Mouse (Mus musculus): Measurements from ENCODE around the gene Kirrel3.

The Kirrel3 gene

DNA sequence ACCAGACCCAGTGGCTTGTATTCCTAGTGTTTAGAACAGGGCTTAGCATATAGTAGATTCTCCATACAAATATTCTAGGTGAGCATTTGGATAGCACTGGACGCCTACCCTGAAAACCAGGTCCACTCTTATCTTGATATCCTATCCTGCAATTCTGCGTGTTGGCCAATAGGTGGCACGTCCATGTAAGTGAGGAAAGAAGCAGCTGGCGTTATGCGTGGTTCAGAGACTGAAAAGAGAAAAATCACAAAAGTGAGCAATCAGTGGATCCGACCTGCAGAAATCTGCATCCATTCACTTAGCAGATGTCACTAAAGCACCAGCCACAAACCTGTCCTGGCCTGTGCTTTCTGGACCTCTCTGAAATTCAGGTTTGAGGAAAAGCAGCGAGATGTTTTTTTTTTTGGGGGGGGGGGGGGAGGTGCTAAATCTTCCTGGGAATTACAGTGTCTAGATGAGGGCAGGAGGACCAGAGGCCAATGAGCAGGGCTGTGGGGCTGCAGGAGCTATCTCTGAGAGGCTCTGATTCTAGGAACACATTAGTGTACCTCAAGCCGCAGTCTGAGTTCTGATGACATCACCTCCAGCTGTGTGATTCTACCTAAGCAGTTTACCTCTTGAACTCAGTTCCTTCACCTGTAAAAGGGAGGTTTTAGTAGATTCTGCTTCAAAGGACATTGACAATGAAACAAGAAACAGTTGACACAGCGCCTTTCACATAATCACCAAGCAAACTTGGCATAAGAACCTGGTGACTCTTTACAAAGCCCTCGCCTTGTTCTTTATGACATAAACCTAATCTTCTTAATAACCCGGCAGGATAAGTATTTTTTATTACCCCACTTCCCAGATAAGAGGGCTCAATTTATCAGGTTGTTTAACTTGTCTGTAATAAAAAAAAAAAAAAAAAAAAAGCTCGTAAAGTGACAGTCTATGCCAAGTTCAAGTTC, 498.1 kb downstream of the Kirrel3 start:
- peak; percentile 19 for DNase-seq (ENCODE audit: low read depth, low spot score)

DNA sequence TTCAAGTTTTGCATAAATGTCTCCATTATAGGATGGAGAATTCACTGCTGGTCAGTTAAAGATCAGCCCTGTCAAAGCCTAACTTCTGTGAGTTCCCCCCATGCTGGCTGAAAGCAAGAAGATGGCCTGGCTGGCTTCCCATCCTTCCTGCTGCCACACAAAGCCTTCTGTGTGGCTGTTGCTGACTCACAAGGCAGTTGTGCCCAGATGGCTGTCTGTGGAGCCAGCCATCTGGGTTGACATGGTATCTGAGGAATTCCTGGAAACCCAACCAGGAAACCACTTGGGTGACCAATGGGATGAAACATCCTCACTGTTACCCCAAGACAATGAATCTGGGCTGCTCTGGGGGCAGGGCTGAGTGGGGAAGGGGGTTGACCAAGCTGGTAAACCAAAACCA, 500.5 kb downstream of the Kirrel3 start:
- no peak for DNase-seq (ENCODE audit: low read depth, low spot score)

DNA sequence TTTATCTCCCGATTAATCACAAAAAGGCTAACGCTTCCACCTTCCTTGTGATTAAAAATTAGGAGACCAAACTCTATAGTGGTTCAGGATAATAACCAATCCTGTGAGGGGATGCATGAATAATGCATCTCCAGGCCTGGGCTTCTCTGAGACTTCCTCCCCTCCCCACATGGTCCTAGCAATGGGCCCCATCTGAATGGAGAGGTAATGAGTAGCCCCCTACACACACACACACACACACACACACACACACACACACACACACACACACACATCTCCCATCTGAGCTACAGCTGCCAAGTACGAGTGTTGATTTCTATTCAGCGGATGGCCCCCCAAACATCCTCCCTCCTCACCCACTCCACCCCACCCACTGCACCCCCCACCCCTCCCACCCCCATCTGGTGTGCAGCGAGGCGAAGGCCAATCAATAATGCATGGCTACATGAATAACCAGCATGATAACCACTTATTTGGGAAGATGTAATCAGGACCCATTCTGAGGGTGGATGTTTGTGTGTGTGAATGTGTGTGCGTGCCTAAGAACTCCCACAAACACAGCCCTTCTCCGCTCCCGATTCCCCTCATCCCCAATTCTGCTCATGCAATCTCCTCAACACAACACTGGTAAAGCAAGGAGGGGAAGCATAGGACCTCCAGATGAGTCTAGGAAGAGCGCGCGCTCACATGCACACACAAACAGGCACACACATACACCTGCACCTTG, 501.9 kb downstream of the Kirrel3 start:
- no peak for DNase-seq (ENCODE audit: low read depth, low spot score)

DNA sequence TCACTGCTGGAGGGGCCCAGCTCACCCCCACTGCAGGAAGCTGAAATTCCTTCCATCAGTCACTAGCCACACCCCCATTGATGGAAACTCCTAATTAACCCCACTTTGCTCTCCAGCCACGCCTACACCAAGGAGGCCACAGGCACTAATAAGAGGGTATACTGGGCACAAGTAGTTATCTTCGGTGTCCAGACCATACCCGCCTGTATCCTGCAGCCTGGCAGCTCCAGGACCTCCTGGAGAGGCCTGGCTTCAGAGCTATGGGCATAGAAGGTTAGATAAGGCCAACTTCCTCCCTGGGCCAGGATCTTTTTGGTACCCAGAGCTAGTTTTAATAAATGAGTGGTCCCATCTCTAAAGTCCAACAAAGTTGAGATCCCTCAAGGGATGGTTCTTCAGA, 503.0 kb downstream of the Kirrel3 start:
- no peak for DNase-seq (ENCODE audit: low read depth, low spot score)

DNA sequence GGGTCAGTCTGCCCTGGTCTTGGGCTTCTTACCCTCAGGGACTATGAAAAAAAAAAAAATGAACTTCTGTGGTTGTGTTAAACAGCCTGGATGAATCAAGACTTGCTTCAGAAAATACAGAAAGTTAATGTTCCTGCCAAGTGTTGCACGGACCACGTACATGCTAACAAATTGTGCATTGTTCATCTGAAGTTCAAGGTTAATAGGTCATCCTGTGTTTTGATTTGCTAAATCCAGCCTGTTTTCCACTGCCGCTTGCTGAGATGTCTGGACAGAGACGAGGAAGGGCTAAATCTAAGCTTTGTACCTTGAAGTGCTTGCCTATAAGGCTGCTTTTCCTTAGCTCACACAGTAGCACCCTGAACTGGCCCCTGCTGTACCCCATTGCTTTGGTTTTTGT, 506.5 kb downstream of the Kirrel3 start:
- no peak for DNase-seq (ENCODE audit: low read depth, low spot score)

DNA sequence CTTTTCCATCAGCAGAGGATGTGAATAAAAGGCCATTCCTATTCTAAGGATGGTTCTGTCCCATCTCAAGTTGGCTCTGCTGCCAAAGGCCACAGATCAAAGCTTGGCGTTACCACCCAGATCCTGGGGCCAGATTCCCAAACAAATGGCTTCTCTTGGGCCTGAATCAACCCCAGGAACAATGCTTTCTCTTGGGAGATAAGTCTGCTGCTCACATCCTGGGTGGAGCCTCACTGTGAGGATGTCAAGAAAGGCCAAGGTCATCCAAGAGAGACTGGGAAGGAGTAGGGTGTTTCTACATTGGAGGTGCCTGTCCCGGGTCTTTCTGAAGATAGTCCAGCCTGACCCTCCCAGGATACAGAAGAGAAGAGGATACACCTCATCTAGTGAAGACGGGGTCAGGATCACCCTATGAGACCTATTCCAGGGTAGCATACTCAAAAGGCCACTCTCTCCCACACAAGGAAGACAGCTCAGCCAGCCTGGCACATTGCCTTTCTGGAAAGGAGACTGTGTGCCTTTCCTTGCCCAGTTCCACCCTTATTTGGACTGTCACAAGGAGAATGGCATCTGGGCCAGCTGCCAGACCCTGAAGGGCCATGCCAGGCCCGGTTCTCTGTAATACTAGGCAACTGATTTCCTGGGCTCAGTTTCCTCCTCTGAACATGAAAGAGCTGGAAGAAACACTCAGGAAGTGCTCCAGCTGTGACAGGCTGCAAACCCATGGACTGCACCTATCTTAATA, 507.9 kb downstream of the Kirrel3 start:
- no peak for DNase-seq (ENCODE audit: low read depth, low spot score)

DNA sequence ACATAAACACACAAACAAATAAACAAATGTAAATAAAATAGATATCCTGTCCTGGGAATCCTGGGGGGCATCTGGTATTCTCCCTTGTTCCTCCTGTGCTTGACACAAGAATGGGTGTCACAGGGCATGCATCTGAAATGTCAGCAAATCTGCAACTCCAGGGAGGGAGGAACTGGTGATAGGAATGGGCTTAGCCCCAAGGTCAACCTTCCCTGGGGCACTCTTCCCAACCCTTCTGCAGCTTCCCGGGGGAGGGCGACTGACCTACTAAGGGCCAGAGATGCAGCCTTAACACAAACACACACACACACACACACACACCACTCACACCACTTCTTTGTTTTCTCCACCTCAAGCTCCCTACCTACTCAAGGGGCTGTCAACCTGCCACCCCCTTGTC, 509.4 kb downstream of the Kirrel3 start:
- DNase-seq (ENCODE audit: low read depth, low spot score): no peak

DNA sequence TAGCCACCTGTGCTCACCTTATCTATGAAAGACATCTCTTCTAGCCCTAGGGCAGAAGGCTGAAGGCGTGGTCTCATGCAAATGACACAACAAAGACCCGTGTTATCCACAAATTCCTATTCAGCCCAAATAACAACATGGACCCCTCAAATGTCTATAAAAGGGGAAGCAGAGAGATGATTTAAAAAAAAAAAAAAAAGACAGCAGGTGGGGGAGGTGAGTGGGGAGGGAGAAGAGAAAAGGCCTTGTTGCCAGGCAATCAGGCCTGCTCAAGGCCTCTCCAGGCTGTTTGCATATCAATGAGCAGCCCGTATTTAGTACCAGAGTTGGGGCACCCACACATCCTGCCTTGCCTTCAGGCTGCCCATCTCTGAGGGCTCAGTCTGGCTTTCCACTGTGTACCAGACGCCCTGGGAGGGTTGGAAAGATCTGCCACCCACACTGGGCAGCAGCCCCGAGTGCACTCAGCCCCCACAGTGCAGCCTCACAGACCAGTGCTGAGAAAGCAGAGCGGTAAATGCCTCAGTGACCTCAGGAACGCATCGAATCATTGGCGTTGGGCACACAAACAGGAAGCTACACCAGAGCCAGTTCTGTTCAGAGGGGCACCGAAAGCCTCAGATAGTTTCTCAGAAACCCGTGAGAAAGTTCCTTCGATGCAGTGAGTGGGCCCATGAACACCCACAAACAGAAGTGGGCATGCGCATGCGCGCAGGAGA, 510.1 kb downstream of the Kirrel3 start:
- no peak for DNase-seq (ENCODE audit: low read depth, low spot score)

DNA sequence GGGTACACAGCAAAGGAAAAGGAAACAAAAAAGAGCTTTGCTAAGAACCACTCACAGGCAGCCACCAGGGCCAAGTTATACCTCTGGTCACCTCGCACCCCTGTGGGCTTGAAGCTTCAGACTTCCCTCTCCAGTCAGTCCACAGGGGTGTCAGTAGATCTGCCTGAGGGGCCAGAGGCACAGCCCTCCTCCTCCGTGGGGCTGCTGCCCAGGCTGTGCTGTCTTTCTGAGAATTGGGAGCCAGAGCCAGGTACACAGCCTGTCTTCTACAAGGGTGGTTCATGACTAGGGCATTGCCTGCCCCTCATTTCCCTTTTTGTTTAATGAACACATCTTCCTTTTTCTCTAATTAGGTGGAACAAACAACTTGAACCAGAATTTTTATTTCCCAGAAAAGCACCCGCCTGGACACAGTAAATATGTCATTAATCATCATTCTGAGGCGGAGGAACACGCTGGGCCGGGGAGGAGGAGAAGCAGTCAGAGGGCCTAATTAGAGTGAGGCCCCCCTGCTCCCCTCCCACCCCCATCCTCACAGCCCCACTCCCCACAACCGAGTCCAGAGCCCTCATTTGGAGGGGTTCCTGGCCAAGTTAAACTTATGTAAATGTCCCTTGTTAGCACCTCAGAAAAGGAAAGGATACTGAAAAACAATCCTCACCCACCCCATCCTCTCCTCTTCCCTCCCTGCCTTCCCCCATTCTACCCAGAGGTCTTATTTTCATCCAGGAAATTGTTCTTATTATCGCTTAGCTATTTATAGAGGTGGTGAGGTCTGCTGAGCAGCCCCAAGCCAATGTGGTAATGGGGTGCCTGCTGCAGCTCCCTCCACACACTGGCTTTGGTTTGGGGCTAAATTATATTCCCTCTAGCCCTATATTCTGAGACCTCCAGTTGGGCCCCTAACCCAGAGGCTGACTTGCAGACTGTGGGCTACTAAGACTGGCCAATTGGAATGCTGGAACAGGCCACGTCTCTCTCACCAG, 512.5 kb downstream of the Kirrel3 start:
- DNase-seq (ENCODE audit: low read depth, low spot score): no peak

DNA sequence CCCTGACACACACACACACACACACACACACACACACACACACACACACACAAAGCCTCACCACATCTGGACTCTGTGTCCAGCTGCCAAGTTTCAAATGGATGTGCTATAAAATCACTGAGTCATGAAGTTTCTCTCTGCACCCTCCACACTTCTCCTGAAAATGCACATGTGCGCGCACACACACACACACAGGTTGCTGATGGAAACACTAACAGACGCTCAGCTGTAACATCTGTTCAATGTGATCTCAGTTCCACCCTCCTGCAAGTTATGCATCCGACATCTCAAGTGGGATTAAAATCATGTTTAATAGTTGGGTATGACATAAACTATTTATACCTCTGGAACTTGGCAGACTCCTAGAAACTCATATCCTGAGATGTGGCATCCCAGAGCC, 518.4 kb downstream of the Kirrel3 start:
- DNase-seq (ENCODE audit: low read depth, low spot score): no peak

DNA sequence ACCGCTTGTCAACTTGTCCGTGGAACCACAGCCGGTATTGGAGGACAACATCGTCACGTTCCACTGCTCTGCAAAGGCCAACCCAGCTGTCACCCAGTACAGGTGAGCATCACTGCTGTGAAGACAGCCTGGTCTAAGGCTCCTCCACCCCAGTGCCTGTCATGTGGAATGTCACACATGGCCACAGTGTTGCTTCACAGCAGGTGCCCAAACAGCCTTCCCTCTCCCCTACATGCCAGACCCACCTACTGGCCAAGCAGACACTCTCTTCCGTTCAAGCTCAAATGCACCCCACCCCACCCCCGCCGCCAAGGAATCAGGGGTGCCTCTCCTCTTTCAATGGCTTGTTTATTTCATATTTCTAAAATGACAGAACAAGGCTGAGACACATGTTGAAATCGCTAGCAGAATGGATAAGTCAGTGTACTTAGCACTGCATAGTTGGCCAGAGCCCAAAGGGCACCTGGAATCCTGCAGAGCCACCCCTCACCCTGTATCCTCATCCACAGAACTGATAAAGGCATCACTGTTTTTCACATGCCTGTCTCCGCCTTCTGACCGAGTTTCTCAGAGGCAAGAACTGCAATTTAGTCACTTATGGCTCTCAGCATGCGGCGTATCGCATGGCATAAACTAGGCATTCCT, 522.1 kb downstream of the Kirrel3 start:
- no peak for DNase-seq (ENCODE audit: low read depth, low spot score)

DNA sequence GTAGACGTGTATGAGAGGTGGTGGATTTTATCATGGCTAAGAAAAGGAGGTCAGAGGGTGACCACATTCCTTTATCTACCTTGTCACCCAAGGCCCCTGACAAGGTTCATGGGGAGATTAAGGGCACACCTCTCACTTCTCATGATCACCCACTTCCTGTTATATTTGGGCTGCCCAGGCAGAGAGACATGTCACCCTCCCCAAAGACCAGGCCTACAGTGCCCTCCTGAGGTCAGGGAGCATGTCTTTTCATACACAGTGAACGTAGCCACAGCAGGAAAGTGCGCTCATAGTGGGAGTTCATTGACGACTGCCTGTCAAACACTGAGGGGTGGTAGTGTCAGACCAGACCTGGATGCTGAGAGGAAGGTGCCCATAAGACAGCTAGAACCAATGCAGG, 531.1 kb downstream of the Kirrel3 start:
- DNase-seq (ENCODE audit: low read depth, low spot score): no peak

DNA sequence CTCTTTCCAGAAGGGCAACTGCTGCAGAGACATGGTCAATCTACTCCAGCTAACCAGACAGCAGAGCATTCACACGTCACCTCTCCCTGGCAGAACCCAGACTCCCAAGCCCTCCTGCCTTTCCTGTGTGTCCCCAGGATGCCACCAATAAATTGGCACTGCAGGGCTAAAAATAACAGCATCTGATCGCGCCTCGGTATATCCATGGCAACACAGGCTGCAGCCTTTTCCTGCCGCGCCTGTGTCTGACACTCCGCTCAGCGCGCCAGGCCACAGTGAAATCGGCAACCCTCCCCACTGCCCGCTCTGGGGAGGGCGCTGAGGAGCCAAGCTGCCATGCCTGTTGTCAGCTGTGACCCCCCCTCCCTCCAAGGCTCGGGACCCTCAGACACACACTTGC, 531.9 kb downstream of the Kirrel3 start:
- DNase-seq (ENCODE audit: low read depth, low spot score): no peak

DNA sequence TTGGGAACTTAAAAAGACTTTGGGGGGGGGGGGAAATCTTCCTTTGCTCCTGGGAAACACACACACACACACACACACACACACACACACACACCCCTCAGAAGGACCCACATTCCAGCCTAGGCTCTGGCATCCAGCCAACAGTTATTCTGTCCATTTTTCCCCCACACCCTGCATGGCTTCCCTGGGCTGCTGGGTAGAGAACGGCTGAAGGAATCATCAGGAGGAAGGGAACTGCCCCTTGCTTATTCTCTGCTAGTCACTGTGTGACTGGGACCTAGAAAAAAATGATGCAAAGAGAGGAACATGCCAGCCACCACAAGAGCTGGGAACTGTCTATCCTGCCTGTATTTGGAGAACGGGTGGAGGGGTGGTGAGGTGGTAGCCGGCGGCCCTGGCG, 532.4 kb downstream of the Kirrel3 start:
- DNase-seq (ENCODE audit: low read depth, low spot score): no peak

DNA sequence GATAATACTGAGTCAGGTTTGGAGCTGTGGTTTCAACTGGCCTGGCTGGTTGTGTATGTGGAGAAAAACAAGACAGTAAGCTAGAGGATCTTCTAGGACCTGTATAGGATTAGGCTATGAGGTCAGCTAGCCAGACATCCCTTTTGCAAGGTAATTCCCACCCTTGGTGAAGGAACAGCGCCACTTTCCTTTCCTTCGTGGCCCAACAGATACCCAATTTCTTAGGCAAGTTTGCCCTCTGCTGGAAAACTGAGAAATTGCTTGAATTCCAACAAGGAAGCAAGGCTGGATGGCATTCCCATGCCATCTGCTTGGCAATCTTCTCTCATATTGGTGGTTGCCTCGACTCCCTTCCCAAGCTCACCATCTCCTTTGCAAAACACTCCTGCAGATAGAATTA, 533.7 kb downstream of the Kirrel3 start:
- DNase-seq (ENCODE audit: low read depth, low spot score): no peak

DNA sequence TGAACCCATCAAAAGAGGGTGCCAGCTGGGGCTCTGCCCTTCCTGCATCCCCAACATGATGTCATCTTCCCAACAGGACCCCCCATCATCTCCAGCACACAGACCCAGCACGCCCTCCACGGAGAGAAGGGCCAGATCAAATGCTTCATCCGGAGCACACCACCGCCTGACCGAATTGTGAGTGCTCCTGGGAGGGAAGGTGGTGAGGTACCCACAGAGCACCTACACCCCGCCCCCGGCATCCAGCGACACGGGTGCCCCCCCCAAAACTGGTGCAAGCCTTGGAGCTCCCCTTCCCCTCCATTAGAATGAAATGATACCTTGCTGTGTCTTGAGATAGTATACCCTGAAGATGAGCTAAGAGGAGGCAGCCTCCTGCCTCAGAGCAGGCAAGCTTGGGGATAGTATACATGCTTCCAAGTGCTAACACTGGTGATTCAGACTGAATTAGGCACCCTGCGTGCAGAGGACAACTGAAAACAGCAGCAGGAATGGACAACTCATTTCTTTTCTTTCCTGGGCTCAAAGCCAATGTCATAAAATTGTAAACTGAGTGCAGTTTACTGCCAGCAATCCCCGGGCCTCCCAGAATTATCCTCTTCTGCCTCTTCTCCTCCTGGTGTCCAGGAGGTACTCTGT, 534.4 kb downstream of the Kirrel3 start:
- no peak for DNase-seq (ENCODE audit: low read depth, low spot score)

DNA sequence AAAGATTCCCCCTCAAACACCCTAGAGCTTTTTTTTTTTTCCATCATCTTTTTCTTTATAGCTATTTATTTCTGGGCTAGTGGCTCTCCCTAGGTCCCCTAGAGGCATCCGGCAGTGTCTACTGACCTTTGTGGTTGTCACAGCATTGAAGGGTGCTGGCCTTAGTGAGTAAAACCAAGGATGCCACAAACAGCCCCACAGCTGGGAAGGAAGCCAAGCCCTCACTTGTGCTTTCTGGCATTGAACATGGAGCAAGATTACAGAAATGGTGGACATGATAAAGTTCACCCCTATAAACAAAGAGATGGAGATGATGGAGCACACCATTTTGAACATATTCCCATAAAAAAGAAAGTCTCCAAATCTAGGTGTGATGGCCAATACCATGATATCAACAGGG, 536.0 kb downstream of the Kirrel3 start:
- no peak for DNase-seq (ENCODE audit: low read depth, low spot score)

DNA sequence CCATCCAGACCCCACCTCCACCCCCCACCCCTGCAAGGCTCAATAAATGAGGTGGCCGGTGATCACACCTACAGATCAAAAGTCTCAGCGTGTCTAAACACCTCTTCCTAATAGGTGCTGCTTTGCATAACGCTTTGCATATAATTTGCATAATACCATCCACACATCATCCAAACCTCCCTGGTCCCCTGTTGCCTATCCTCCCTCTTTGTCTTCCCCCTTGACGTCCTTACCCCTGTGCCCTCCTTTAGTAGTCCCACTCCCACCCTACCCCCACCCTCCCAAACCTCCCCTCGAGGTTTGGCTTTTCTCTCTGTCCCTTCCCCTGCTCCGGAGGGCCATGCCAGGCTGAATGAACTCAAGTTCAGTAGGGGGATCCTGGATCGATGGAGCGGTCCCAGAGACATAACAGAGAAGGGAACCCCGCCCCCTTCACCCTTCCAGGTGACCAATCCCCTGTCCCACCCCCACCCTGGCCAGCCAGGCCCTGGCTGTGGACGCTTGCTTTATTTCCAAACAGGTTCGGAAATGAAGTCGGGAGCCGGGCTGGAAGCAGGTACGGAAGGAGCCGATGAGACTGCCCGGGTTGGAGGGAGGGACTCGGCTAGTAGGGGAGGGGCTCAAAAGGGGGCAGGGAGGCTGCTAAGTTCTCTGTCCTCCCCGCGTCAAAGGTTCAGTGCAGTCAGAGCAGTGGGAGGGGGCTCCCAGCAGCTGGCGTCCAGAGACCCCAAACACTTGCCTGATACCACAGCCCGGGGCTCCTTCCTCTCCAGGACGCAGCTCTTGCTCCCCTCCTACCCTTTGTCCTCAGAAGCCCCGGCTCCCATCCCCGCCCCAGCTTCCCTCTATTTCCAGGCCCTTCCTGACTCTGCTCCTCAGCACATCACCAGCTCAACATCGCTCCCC, 539.1 kb downstream of the Kirrel3 start:
- no peak for DNase-seq (ENCODE audit: low read depth, low spot score)
